Mouse (Mus musculus): Measurements from ENCODE around the gene Dnajc12. TPM values are rescaled to one million over a fixed set of nuclear protein-coding genes. Genes with fewer than 3 reads are reported as not detected.

Dnajc12 gene
- 5.6 TPM for polyA plus RNA-seq (2017; shearing (Covaris generic))

GRCm38 (mm10) chr10:63382372-63383279, at the start of gene Dnajc12:
TSS of gene Dnajc12 (plus strand) at chr10:63382443.

GRCm38 (mm10) chr10:63381498-63382280, 554 bp upstream of the Dnajc12 start, which contains the start of gene Sirt1:
TSS of gene Sirt1 (minus strand) at chr10:63381704.

DNA sequence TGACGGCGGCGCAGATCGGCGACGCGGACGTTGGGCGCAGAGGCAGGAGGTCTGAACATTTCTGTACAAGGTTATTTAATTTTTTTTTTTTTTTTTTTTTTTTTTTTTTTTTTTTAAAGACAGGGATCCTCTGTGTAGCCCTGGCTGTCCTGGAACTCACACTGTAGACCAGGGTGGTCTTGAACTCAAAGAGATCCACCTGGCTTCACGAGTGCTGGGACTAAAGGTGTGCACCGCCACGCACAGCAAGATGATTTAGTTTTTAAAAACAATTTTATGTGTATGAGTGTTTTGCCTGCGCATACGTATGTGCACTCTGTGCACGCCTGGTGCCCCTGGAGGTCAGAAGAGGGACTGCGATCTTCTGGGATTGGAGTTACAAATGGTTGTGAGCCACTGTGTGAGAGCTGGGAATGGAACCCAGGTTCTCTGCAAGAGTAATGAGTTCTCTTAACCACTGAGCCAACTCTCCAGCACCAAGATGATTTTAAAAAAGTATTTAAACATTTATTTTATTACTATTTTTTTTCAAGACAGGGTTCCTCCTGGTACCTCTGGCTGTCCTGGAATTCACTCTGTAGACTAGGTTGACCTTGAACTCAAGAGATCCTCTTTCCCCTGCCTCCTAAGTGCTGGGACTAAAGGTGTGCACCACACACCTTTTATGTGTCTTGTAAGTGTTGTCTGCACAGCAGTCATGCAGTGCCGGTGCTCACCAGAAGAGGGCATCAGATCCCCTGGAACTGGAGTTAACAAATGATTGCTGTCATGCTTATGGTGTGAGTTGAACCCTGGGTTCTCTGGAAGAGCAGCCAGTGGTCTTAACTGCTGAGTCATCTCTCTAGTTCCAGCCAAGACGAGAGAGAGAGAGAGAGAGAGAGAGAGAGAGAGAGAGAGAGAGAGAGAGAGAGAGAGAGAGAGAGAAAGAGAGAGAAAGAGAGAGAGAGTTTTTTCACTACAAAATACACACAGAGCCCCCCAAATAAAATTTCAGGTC, 39.8 kb downstream of the Dnajc12 start, which contains the start of gene Gm7075:
Gm7075 (minus strand) TSS at position 51 of the 997 bp plus-strand sequence.

GRCm38 (mm10) chr10:63429785-63430305, 47.6 kb downstream of the Dnajc12 start, which contains the start of gene Ctnna3:
TSS of gene Ctnna3 (plus strand) at chr10:63430098.

Other genes with a start within 250 kb of the Dnajc12 start
- gene Mypn, start 178.5 kb upstream of the Dnajc12 start, polyA plus RNA-seq (2017; shearing (Covaris generic)): 0.05 TPM
- 128 TPM for gene Herc4, start 138.6 kb upstream of the Dnajc12 start, polyA plus RNA-seq (2017; shearing (Covaris generic))
- 24.4 TPM for gene Sirt1, start 739 bp upstream of the Dnajc12 start, polyA plus RNA-seq (2017; shearing (Covaris generic))
- gene Gm7075, start 39.3 kb downstream of the Dnajc12 start, polyA plus RNA-seq (2017; shearing (Covaris generic)): not detected
- gene Ctnna3, start 47.7 kb downstream of the Dnajc12 start, polyA plus RNA-seq (2017; shearing (Covaris generic)): 0.19 TPM

Measured in CD4-positive, CD25-positive, alpha-beta regulatory T cell (primary cell).